Mouse (Mus musculus) liver, embryonic 14.5 days (tissue): ENCODE measurements at regions not wholly inside any gene's neighbourhood (a gene's known extent, or its start where the extent isn't known, plus 50 kb on each side); places are given as distances from the start of the nearest gene placed in this dataset.

Experiments
- CTCF ChIP-seq: IDR thresholded peaks from 2 replicates; pipeline ENCODE4 v1.5.1; 2016; ENCODE audit warnings: antibody characterized with exemption, low read depth, control low read depth
- EP300 ChIP-seq: IDR thresholded peaks from 2 replicates; pipeline ENCODE4 v1.6.1; 2016; ENCODE audit warnings: antibody characterized with exemption, low read depth

DNA sequence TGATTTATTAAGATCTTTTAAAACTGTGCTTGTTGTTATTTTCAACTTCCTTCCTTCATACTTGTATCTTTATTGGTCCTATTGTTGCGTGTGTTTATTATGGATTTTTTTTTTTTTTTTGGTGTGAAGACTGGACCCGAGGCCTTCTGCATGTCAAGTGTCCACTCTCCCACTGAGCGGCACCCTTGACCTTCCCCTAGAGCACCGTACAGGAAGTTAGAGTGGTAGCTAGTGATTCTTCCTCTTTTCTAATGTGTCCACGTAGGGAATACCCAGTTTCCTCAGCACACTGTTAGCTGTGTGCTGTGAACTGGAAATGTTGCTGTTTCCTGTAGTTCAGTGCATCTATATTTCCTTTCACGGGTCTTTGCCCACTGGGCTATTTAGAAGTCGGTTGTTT lies 170.7 kb upstream of the Mast4 start:
- TF ChIP-seq CTCF (peak; percentile 5; the same call in 1 of the 2 replicates), EP300 (no peak)
